Mouse (Mus musculus) heart, postnatal 0 days (tissue): Measurements from ENCODE around the gene Bcat2.

Source experiments
- CTCF ChIP-seq: IDR thresholded peaks from 2 replicates; pipeline ENCODE4 v1.5.1; 2016; ENCODE audit warnings: antibody characterized with exemption, control low read depth, low read depth
- EP300 ChIP-seq: IDR thresholded peaks from 2 replicates; pipeline ENCODE4 v1.6.1; 2016; ENCODE audit warnings: antibody characterized with exemption, low read depth

DNA sequence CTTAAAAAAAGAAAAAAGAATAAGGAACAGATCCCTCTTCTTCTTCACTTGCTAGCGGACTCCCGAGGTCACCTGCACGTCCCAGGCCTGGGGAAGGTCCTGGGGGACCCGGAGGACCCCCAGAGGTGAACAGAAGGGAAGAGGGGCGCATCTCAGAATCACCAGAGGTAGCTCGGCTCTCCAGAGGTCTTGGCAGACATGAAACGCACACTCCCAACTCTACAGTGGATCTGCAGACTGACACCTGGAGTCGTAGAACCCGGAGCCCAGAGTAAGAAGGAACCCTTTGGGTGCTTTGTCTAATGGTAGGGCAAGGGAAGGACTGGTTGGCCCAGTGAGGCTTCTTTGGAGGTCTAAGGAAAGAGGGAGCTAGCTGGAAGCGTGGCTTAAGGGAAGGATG lies 32.4 kb upstream of the Bcat2 start:
- no peak for TF ChIP-seq CTCF
- TF ChIP-seq EP300: no peak
